Mouse (Mus musculus) lung, postnatal 0 days (tissue): Measurements from ENCODE around the gene Ifih1.

ENCODE experiments used
- CTCF ChIP-seq: IDR thresholded peaks from 2 replicates; pipeline ENCODE4 v1.5.1; 2016; ENCODE audit warnings: antibody characterized with exemption, mild to moderate bottlenecking
- EP300 ChIP-seq: IDR thresholded peaks from 2 replicates; pipeline ENCODE4 v1.6.1; 2016; ENCODE audit warnings: antibody characterized with exemption, mild to moderate bottlenecking, control low read depth

DNA sequence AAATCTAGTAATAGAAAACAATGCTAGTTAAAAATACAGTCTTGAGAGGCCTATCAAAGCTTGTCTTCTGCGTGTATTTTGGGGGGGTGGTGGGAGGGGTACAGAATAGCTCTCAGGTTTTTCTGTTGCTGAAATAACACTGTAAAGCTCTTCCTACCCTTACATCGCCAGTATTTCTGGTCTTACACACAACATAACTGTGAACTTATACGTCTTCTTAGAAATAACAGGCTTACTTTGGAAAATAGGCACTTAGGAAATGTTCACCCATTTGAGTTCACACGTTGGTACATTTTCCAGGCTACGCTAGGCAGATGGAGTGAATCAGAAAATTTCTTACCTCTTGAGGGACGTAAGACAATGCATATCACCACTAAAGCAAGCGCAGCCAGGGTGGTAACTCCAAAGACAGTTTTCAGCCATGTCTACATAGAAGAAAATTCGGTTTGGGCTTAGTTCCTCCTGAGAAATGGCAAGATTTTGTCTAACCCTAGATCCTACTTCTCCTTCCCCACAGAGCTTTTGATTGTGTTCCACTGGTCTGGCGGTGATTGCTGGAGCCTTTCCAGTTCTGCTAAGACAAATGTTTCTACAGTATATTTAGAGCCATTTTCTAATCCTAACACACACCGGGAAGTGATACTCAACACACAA is 72.8 kb downstream of the Ifih1 start:
- TF ChIP-seq EP300, result no peak
- no peak for TF ChIP-seq CTCF
